Mouse (Mus musculus) CH12.LX (cell line): ENCODE measurements at regions not wholly inside any gene's neighbourhood (a gene's known extent, or its start where the extent isn't known, plus 50 kb on each side); places are given as distances from the start of the nearest gene placed in this dataset.

ENCODE experiments used
- DNase-seq: peaks from one replicate; pipeline ENCODE4 v3.0.0-alpha.2; 2013; ENCODE audit errors: extremely low read depth
- H3K27ac ChIP-seq: 2 replicates; pipeline ENCODE4 v1.5.1; 2012; ENCODE audit warnings: low read depth, mild to moderate bottlenecking, control low read depth, moderate library complexity; ENCODE audit not compliant: insufficient read depth
- H3K27me3 ChIP-seq: replicated peaks from 2 replicates; pipeline ENCODE3; 2012; ENCODE audit warnings: inconsistent platforms
- H3K36me3 ChIP-seq, 2 experiments: replicated peaks in 1 of 2; 2 replicates each; pipeline versions ENCODE3 to v1.6.1; 2012; ENCODE audit warnings: inconsistent platforms in 1 of 2, low read length in 1 of 2, mild to moderate bottlenecking in 1 of 2, mixed read lengths in 1 of 2, moderate library complexity in 1 of 2; ENCODE audit not compliant: control insufficient read depth in 1 of 2, insufficient read depth in 1 of 2
- H3K4me1 ChIP-seq, 2 experiments: 2 replicates each; pipeline ENCODE4 v1.6.1; 2012; ENCODE audit warnings: inconsistent platforms in 1 of 2, moderate library complexity in 1 of 2; ENCODE audit not compliant: insufficient read depth in 2 of 2, control insufficient read depth in 1 of 2
- H3K4me2 ChIP-seq: 2 replicates; pipeline ENCODE4 v1.6.1; 2012; ENCODE audit warnings: low read depth, mild to moderate bottlenecking, control low read depth; ENCODE audit not compliant: poor library complexity, insufficient read depth, severe bottlenecking
- H3K4me3 ChIP-seq, 3 experiments: fragments of 150-350 bp in 1 of 3; sonication (generic) in 1 of 3; replicated peaks in 1 of 3; 2 replicates each; pipeline versions ENCODE3 to v1.5.1; 2011 to 2012; ENCODE audit warnings: low read depth in 2 of 3, low read length in 2 of 3, mild to moderate bottlenecking in 2 of 3, moderate library complexity in 2 of 3, control low read depth in 1 of 3, improper control_type of control experiment in 1 of 3, inconsistent platforms in 1 of 3, mixed read lengths in 1 of 3; ENCODE audit not compliant: poor library complexity in 1 of 3
- H3K79me2 ChIP-seq: replicated peaks from 2 replicates; pipeline ENCODE4 v1.6.1; 2012; ENCODE audit warnings: mild to moderate bottlenecking, moderate library complexity; ENCODE audit not compliant: control insufficient read depth, poor library complexity, insufficient read depth, severe bottlenecking; ENCODE audit errors: extremely low read depth
- H3K9ac ChIP-seq: 2 replicates; pipeline ENCODE4 v1.6.1; 2012; ENCODE audit warnings: low read depth, mild to moderate bottlenecking, control low read depth, moderate library complexity; ENCODE audit not compliant: insufficient read depth
- H3K9me3 ChIP-seq: replicated peaks from 2 replicates; pipeline ENCODE3; 2012; ENCODE audit warnings: low read length, inconsistent platforms, mixed read lengths
- ELF1 ChIP-seq: IDR thresholded peaks from 2 replicates; pipeline ENCODE4 v1.6.1; 2014; ENCODE audit warnings: low read depth, mild to moderate bottlenecking, inconsistent platforms, low read length, improper control_type of control experiment
- EP300 ChIP-seq: IDR thresholded peaks from 2 replicates; pipeline ENCODE4 v1.6.1; 2011; ENCODE audit warnings: low read length, improper control_type of control experiment
- GABPA ChIP-seq: IDR thresholded peaks from 2 replicates; pipeline ENCODE4 v1.6.1; 2012; ENCODE audit warnings: low read depth, low read length, improper control_type of control experiment, inconsistent platforms; ENCODE audit not compliant: insufficient replicate concordance
- JUN ChIP-seq: IDR thresholded peaks from 2 replicates; pipeline ENCODE4 v1.6.1; 2011; ENCODE audit warnings: low read depth, mild to moderate bottlenecking, low read length, improper control_type of control experiment, moderate library complexity; ENCODE audit not compliant: insufficient read depth
- PAX5 ChIP-seq: IDR thresholded peaks from 2 replicates; pipeline ENCODE4 v1.6.1; 2012; ENCODE audit warnings: low read length, inconsistent platforms, mixed read lengths
- UBTF ChIP-seq: IDR thresholded peaks from 2 replicates; pipeline ENCODE4 v1.6.1; 2012; ENCODE audit warnings: low read depth, mild to moderate bottlenecking, inconsistent platforms, low read length, improper control_type of control experiment, moderate library complexity
- USF2 ChIP-seq: conservative IDR thresholded peaks from 2 replicates; pipeline ENCODE4 v1.6.1; 2011; ENCODE audit warnings: low read depth, low read length, improper control_type of control experiment
- dilution Hi-C: fragments of 300-500 bp; cut with MboI; formaldehyde crosslinking; loops from 2 replicates; pipeline ENCODE4 v1.14.3; 2020; ENCODE audit warnings: low sequenced_read_pairs; ENCODE audit not compliant: extremely low pct_unique_long_range_greater_than_20kb, extremely low pct_ligation_motif_present
- in situ Hi-C: fragments of 300-500 bp; cut with MboI; formaldehyde crosslinking; loops from 3 replicates; pipeline ENCODE4 v1.14.3; 2019; ENCODE audit warnings: low sequenced_read_pairs, low pct_ligation_motif_present, low pct_unique_long_range_greater_than_20kb, mixed read lengths

DNA sequence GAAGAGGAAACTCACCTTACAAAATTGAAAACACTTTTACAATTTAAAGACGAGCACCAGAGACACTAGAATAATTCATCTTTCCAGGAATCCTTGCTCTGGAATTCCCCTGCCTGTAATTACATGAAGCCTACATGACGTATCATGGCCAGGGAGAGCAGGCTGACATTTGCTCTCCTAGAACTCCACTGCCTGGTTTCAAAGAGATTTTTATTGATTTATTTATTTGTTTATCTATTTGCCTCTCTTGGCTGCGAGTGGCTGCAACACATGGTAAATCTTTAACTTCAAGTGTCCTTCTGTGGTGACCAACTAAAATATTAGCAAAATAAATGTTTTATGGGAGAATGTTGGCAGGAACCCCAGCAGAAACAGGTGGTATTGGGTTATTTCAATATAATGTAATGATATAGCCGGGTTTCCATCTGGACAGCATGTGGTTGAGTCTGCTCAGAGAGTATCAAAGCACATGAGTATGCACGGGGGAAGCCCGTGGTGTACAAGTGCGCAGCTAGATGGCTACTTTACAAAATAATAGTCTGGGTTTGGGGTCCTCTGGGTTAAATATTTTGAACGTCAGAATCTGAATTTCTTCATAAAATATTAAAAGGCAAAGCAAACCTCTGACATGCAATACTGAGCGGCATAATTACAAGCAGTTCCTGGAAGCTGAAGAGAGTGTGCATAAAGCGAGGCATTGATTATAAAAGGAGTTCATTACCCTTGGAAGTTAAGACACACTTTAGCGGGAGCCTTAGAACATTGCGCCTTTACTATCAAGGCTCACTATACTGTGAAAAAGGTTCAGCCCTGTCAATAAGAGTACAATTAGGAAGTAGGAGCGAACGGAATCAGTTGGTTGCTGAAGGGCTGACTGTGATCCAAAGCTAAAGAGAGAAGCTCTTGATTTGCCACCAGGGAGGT is 244.0 kb downstream of the C1d start:
- in situ Hi-C loops, result no loop called here
- DNase-seq, result no peak
- Histone ChIP-seq H3K4me3 (no peak overlapping the region), H3K36me3 (no peaks in the 10 kb centered on the region), H3K27ac (no peak overlapping the region), H3K27me3 (no peaks in the 10 kb centered on the region), H3K4me1 (no peaks in the 10 kb centered on the region), H3K9me3 (no peaks in the 10 kb centered on the region), H3K9ac (no peak overlapping the region), H3K4me2 (no peak overlapping the region), H3K79me2 (no peaks in the 10 kb centered on the region)
- dilution Hi-C loops, result no loop called here
- TF ChIP-seq PAX5 (no peak), ELF1 (no peak), EP300 (no peak), GABPA (no peak)

DNA sequence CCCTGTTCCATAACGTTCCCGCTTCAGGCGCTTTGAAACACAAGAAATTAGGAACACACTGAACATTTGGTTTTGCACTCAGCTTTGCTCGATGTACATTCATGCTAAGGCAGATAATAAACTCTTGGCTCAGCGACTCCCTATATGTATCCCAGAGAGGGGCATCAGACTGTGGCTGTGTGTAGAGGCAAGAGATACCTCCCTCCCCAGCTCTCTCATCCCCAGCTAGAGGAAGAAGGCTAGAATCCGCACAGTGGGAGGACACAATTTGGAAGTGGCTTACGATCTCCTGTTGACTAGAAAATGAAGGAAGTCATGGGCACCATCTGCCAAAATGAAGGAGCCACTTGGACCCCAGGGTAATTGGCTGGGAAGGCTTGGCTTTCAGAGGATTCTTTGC is 244.7 kb downstream of the C1d start:
- dilution Hi-C loops (no loop called here), in situ Hi-C loops (no loop called here)
- H3K27me3 ChIP-seq, result no peaks in the 10 kb centered on the region
- TF ChIP-seq USF2, result no peak
- TF ChIP-seq UBTF, result no peak
- H3K36me3 ChIP-seq, result no peaks in the 10 kb centered on the region
- DNase-seq, result no peak
- no peaks in the 10 kb centered on the region for H3K79me2 ChIP-seq
- H3K4me1 ChIP-seq, result no peaks in the 10 kb centered on the region
- no peak overlapping the region for H3K4me3 ChIP-seq
- no peak overlapping the region for H3K27ac ChIP-seq
- no peak overlapping the region for H3K4me2 ChIP-seq
- no peaks in the 10 kb centered on the region for H3K9me3 ChIP-seq
- H3K9ac ChIP-seq, result no peak overlapping the region

DNA sequence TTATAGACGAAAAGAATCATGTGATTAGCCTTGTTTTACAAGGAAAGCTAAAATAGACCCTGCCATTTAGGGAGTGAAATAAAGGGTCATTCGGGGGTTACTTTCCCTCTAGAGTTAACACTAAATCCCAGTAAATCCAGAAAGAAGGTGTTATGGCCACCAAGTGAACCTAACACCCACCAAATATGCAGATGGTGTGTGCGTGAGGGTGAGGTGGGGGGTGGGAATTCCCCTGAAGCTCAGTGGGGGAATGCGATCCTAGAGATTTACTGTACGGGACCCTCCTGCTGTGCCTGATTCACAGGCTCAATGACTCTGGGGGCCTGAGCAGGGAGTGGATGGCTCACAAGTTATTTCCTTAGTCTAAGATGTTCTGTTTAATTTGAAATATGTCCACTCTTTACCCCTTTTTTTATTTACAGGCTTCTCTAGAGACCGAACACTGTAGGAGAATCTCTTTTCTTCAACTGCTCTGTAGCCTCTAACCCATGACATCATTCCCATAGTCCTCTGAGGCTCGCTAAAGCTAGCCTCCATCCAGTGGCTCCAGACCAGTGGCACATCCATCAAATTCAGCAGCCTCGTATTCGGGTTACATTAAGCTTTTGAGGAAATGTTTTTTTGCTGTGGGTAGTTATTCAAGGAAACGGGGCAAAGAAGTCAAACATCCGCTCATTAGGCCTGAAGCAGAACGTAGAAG is 265.0 kb downstream of the C1d start:
- in situ Hi-C loops, result no loop called here
- H3K9me3 ChIP-seq, result no peaks in the 10 kb centered on the region
- no peak overlapping the region for H3K4me2 ChIP-seq
- no peaks in the 10 kb centered on the region for H3K27me3 ChIP-seq
- dilution Hi-C loops, result no loop called here
- no peaks in the 10 kb centered on the region for H3K79me2 ChIP-seq
- H3K27ac ChIP-seq, result no peak overlapping the region
- no peak overlapping the region for H3K4me3 ChIP-seq
- peaks cover 0 to 12% of the 10 kb centered on the region in 2 experiments; a peak in 2 of 4 replicates for H3K4me1 ChIP-seq
- no peaks in the 10 kb centered on the region for H3K36me3 ChIP-seq
- H3K9ac ChIP-seq, result no peak overlapping the region
- TF ChIP-seq JUN, result no peak
- no peak for DNase-seq
